Mouse (Mus musculus) brain, embryonic 14.5 days (tissue): ENCODE measurements around the gene Ptpn12.

Source experiments
- CTCF ChIP-seq: fragments of 200-500 bp; IDR thresholded peaks from 2 replicates; pipeline ENCODE4 v1.5.1; 2012; ENCODE audit warnings: inconsistent platforms, mild to moderate bottlenecking, moderate library complexity, borderline replicate concordance; ENCODE audit not compliant: insufficient read depth, insufficient read length; ENCODE audit errors: extremely low read depth
- POLR2A ChIP-seq: fragments of 200-500 bp; IDR thresholded peaks from 2 replicates; pipeline ENCODE4 v1.6.1; 2012; ENCODE audit warnings: mild to moderate bottlenecking, inconsistent platforms, borderline replicate concordance; ENCODE audit not compliant: poor library complexity, insufficient read depth, insufficient read length, severe bottlenecking; ENCODE audit errors: extremely low read depth

- no peak for TF ChIP-seq CTCF
- TF ChIP-seq POLR2A, result no peak
Measured at GRCm38 (mm10) chr5:21050061-21050769, 5.5 kb downstream of the Ptpn12 start.
